Mouse (Mus musculus): ENCODE data around the gene Gna12. TPM values are rescaled to one million over a fixed set of nuclear protein-coding genes. Genes with fewer than 3 reads are reported as not detected.

Gene Gna12
- polyA plus RNA-seq, 1 experiment from 2014 or later: 24.6 TPM

- Histone ChIP-seq H3K4me3 (replicated peaks) (peak overlapping the region; percentile 39), H3K36me3 (no peaks in the 10 kb centered on the region), H3K4me2 (replicated peaks) (peak overlapping the region; percentile 55), H3K9me3 (replicated peaks) (no peaks in the 10 kb centered on the region), H3K4me1 (peaks cover 9% of the 10 kb centered on the region), H3K27ac (replicated peaks) (no peak overlapping the region), H3K9ac (no peak overlapping the region), H3K27me3 (peaks cover 21% of the 10 kb centered on the region)
- ATAC-seq (ENCODE audit: insufficient number of reproducible peaks, low FRiP score, low TSS enrichment, low read depth): no peak
- WGBS: 1% methylated on average over 22 of the region's 22 CpGs
Observed at GRCm38 (mm10) chr5:140735297-140735696, 94.9 kb downstream of the Gna12 start.

DNA sequence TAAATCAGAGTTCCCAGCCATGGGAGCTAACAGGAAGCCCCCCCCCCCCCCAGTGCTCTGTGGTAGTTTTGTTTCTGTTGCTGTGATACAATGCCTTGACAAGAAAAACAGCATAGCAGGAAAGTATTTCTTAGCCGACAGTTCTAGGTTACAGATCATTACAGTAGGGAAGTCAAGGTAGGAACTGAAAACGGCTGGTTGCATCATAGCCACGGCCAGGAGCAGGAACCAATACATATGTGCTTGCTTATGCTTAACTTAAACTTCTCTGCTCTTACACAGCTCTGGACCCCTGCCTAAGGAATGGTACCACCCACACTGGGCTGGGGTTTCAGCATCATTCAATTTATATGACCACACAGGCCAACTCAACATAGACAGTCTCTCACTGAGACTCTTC, 96.9 kb downstream of the Gna12 start:
- Histone ChIP-seq H3K9ac (no peak overlapping the region), H3K4me2 (replicated peaks) (no peak overlapping the region)
- WGBS: 68% methylated on average over 3 of the region's 3 CpGs

DNA sequence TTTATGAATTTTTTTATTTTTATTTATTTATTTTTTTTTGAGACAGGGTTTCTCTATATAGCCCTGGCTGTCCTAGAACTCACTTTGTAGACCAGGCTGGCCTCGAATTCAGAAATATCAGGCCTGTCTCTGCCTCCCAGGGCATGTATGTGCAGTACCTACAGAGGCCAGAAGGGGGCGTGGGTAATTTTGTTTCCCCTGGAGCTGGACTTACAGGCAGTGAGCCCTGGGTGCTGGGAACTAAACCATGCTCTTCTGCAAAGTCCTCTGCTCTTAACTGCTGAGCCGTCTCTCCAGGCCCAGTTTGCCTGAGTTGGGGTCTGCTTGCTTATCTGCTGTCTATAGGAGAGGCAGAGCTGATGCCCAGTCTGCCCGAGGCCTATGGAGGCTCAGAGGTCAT, 98.0 kb downstream of the Gna12 start:
- Histone ChIP-seq H3K9me3 (replicated peaks) (no peaks in the 10 kb centered on the region), H3K4me1 (peaks cover 9% of the 10 kb centered on the region), H3K4me2 (replicated peaks) (no peak overlapping the region), H3K36me3 (no peaks in the 10 kb centered on the region), H3K27ac (replicated peaks) (no peak overlapping the region), H3K4me3 (replicated peaks) (no peak overlapping the region), H3K27me3 (peaks cover 20% of the 10 kb centered on the region), H3K9ac (no peak overlapping the region)
- WGBS: 64% methylated on average over 4 of the region's 4 CpGs
- no peak for ATAC-seq (ENCODE audit: insufficient number of reproducible peaks, low FRiP score, low TSS enrichment, low read depth)

More for the DNA sequence above, 96.9 kb downstream of the Gna12 start:
- no peak overlapping the region for H3K4me3 ChIP-seq (replicated peaks)
- H3K9me3 ChIP-seq (replicated peaks): no peaks in the 10 kb centered on the region
- H3K27me3 ChIP-seq: peaks cover 21% of the 10 kb centered on the region
- ATAC-seq (ENCODE audit: insufficient number of reproducible peaks, low FRiP score, low TSS enrichment, low read depth): no peak
- H3K27ac ChIP-seq (replicated peaks): no peak overlapping the region
- H3K4me1 ChIP-seq: peaks cover 9% of the 10 kb centered on the region
- no peaks in the 10 kb centered on the region for H3K36me3 ChIP-seq

GRCm38 (mm10) chr5:140731040-140731797, 99.0 kb downstream of the Gna12 start:
- no peak overlapping the region for H3K4me3 ChIP-seq (replicated peaks)
- no peak for ATAC-seq (ENCODE audit: insufficient number of reproducible peaks, low FRiP score, low TSS enrichment, low read depth)
- no peak overlapping the region for H3K4me2 ChIP-seq (replicated peaks)
- peaks cover 9% of the 10 kb centered on the region for H3K4me1 ChIP-seq
- H3K27ac ChIP-seq (replicated peaks): no peak overlapping the region
- H3K9ac ChIP-seq: no peak overlapping the region
- H3K27me3 ChIP-seq: peaks cover 10% of the 10 kb centered on the region
- WGBS: 86% methylated on average over 11 of the region's 11 CpGs
- H3K9me3 ChIP-seq (replicated peaks): no peaks in the 10 kb centered on the region
- no peaks in the 10 kb centered on the region for H3K36me3 ChIP-seq

DNA sequence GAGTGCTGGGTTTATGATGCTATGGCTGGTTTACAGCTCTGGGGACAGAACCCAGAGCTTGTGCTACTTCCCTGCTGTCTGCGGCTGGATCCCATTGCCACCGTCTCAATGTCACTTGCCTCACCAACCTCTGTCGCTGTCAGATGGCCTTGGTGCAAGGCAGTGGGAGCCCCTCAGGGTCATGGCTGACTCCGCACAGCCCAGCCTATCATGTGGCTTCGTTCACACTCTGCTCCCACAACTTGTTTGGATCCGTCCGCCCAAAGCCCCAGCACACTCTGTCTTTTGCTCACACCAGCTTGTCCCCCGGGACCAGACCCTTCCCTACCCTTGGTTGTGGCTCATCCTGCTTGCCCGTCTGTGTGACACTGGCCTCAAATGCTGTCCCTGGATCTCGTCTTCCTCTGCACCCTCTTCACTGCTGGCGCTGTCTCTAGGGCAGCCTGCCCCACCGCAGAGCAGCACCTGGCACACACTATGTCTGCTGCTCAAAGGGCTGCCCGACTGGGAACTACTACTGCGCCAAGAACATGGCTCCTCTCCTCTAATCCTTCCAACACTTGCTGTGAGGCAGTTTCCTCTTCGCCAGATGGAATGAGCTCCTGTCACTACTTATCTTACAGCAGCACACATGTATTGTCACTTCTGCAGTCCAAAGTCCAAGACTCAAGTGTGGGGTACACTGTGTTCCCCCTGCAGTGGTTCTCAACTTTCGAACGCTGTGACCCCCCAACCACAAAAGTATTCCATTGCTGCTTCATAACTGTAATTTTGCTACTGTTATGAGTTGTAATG, 103.1 kb downstream of the Gna12 start:
- H3K27ac ChIP-seq (replicated peaks): no peak overlapping the region
- 79% methylated on average over 17 of the region's 17 CpGs for WGBS
- H3K9ac ChIP-seq: no peak overlapping the region
- no peak overlapping the region for H3K4me2 ChIP-seq (replicated peaks)
- no peaks in the 10 kb centered on the region for H3K27me3 ChIP-seq
- H3K9me3 ChIP-seq (replicated peaks): no peaks in the 10 kb centered on the region
- ATAC-seq (ENCODE audit: insufficient number of reproducible peaks, low FRiP score, low TSS enrichment, low read depth): no peak
- H3K36me3 ChIP-seq: no peaks in the 10 kb centered on the region
- no peak overlapping the region for H3K4me3 ChIP-seq (replicated peaks)
- H3K4me1 ChIP-seq: no peaks in the 10 kb centered on the region

DNA sequence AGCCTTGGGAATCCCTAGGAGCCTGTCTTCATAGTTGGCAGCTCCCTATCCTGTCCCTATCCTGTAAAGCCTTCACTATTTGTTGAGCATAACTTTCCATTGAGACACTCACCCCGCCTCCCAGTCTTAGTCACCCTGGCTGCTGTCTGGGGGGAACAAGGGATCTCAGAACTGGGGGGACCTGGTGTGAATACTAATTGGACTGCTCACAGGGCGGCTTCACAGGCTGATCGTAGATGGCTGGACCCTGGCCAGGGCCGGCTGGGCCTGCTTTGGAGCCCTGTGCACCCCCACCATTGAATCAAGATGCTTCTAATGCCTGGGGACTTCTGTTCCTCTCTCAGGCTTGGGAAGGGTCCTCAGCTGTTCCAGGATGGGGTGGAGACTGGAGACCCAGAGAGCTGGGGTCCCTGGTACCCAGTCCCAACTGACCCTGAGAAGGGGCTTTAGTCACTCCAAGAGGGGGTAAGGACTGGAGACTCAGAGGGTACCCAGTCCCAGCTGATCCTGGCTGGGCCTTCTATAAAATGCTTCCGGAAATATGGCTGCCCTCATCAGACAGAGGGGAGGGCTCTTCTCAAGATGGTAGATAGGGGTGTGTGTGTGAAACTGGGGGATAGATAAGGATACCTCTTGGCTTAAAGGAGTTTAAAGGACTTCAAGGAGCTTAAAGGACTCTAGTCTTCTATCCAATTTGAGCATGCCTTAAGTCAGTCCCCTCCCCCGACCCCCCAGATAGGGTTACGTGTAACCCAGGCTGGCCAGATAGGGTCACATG, 104.0 kb downstream of the Gna12 start:
- Histone ChIP-seq H3K9me3 (replicated peaks) (no peaks in the 10 kb centered on the region), H3K27ac (replicated peaks) (no peak overlapping the region), H3K27me3 (no peaks in the 10 kb centered on the region), H3K4me3 (replicated peaks) (no peak overlapping the region), H3K4me2 (replicated peaks) (no peak overlapping the region), H3K9ac (no peak overlapping the region), H3K4me1 (no peaks in the 10 kb centered on the region), H3K36me3 (no peaks in the 10 kb centered on the region)
- 84% methylated on average over 7 of the region's 7 CpGs for WGBS
- no peak for ATAC-seq (ENCODE audit: insufficient number of reproducible peaks, low FRiP score, low TSS enrichment, low read depth)

- H3K9me3 ChIP-seq (replicated peaks): no peaks in the 10 kb centered on the region
- peaks cover 11% of the 10 kb centered on the region for H3K36me3 ChIP-seq
- H3K4me1 ChIP-seq: no peaks in the 10 kb centered on the region
- H3K4me3 ChIP-seq (replicated peaks): no peak within 1 kb of the TSS
- no peak within 1 kb of the TSS for H3K4me2 ChIP-seq (replicated peaks)
- no peak for ATAC-seq (ENCODE audit: insufficient number of reproducible peaks, low FRiP score, low TSS enrichment, low read depth)
- H3K27ac ChIP-seq (replicated peaks): no peak within 1 kb of the TSS
- no peaks in the 10 kb centered on the region for H3K27me3 ChIP-seq
- H3K9ac ChIP-seq: no peak within 1 kb of the TSS
- WGBS: 62% methylated on average over 13 of the region's 13 CpGs
Observed at GRCm38 (mm10) chr5:140723822-140724221, 106.4 kb downstream of the Gna12 start, which contains the start of gene Amz1. Gene Amz1 (plus strand): TSS chr5:140724127.

DNA sequence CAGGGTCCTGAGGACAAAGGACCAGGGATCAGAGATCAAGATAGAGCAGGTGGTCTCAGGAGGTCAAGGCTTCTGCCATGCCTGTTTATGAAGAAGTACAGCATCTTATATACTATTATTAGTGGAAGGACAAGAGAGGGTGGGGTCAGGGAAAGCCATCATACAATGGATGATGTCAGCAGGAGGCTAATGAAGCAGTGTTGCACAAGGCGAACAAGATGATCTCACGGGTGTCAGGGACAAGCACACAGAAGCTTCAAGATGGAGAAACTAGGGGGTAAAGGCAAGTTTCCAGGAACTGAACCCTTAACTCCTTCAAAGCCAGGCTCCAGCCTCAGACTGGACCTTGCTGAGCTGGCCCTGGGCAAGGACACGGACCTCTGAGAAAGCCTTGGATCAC, 108.1 kb downstream of the Gna12 start:
- no peak for ATAC-seq (ENCODE audit: insufficient number of reproducible peaks, low FRiP score, low TSS enrichment, low read depth)
- WGBS: 73% methylated on average over 3 of the region's 3 CpGs
- Histone ChIP-seq H3K27ac (replicated peaks) (no peak overlapping the region), H3K27me3 (no peaks in the 10 kb centered on the region), H3K4me1 (no peaks in the 10 kb centered on the region), H3K36me3 (peaks cover 28% of the 10 kb centered on the region), H3K9ac (no peak overlapping the region), H3K9me3 (replicated peaks) (no peaks in the 10 kb centered on the region), H3K4me2 (replicated peaks) (no peak overlapping the region), H3K4me3 (replicated peaks) (no peak overlapping the region)

DNA sequence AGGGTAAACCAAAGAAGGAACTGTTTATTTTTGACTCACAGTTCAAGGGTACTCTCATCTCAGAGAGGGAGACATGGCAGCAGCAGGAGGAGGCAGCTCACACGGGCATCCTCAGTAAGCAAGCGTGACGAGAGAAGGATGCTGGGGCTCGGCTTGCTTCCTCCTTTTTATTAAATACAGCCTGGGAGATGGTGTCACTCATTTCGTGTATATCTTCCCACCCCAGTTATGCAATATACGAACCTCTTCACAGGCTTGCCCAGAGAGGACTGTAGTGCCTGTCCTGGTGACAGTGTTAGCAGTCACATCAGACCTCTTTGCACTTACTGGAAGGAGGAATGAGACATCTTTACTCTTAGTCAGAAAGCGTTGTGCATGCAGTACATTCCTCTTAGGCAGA, 109.5 kb downstream of the Gna12 start:
- H3K36me3 ChIP-seq: peaks cover 41% of the 10 kb centered on the region
- ATAC-seq (ENCODE audit: insufficient number of reproducible peaks, low FRiP score, low TSS enrichment, low read depth): no peak
- no peak overlapping the region for H3K4me3 ChIP-seq (replicated peaks)
- H3K4me1 ChIP-seq: no peaks in the 10 kb centered on the region
- no peaks in the 10 kb centered on the region for H3K9me3 ChIP-seq (replicated peaks)
- H3K27ac ChIP-seq (replicated peaks): no peak overlapping the region
- WGBS: 67% methylated on average over 7 of the region's 7 CpGs
- no peak overlapping the region for H3K9ac ChIP-seq
- H3K27me3 ChIP-seq: no peaks in the 10 kb centered on the region
- no peak overlapping the region for H3K4me2 ChIP-seq (replicated peaks)

GRCm38 (mm10) chr5:140711040-140711439, 119.2 kb downstream of the Gna12 start:
- Histone ChIP-seq H3K36me3 (peaks cover 78% of the 10 kb centered on the region), H3K4me1 (peaks cover 2% of the 10 kb centered on the region), H3K27me3 (no peaks in the 10 kb centered on the region), H3K27ac (replicated peaks) (no peak overlapping the region), H3K4me2 (replicated peaks) (no peak overlapping the region), H3K9me3 (replicated peaks) (no peaks in the 10 kb centered on the region), H3K4me3 (replicated peaks) (no peak overlapping the region), H3K9ac (no peak overlapping the region)
- no peak for ATAC-seq (ENCODE audit: insufficient number of reproducible peaks, low FRiP score, low TSS enrichment, low read depth)
- 72% methylated on average over 5 of the region's 5 CpGs for WGBS

GRCm38 (mm10) chr5:140710315-140710714, 119.9 kb downstream of the Gna12 start:
- Histone ChIP-seq H3K4me1 (peaks cover 9% of the 10 kb centered on the region), H3K36me3 (peaks cover 71% of the 10 kb centered on the region), H3K9ac (no peak overlapping the region), H3K4me3 (replicated peaks) (no peak overlapping the region), H3K27ac (replicated peaks) (no peak overlapping the region), H3K27me3 (no peaks in the 10 kb centered on the region), H3K4me2 (replicated peaks) (no peak overlapping the region), H3K9me3 (replicated peaks) (no peaks in the 10 kb centered on the region)
- ATAC-seq (ENCODE audit: insufficient number of reproducible peaks, low FRiP score, low TSS enrichment, low read depth): no peak
- 90% methylated on average over 6 of the region's 6 CpGs for WGBS

Measured in embryonic facial prominence, embryonic 15.5 days (tissue).